Mouse (Mus musculus) liver, embryonic 14.5 days (tissue): ENCODE data around the gene Arhgef17. TPM values are rescaled to one million over a fixed set of nuclear protein-coding genes. Genes with fewer than 3 reads are reported as not detected.

Experiments
- ATAC-seq: fragments of 200-750 bp; cut with Nextera tagmentation; 2 replicates; pipeline ENCODE4 v1.8.0; 2017; ENCODE audit warnings: moderate number of reproducible peaks, mild to moderate bottlenecking, moderate library complexity; ENCODE audit not compliant: insufficient read depth
- DNase-seq, 3 experiments: peaks; one replicate each; pipeline ENCODE4 v3.0.0-alpha.2; 2012 to 2013; ENCODE audit warnings: low read depth in 3 of 3, low spot score in 3 of 3
- H3K27ac ChIP-seq: fragments of 300-500 bp; sonication (generic); 2 replicates; pipeline ENCODE4 v1.5.1; 2014; ENCODE audit warnings: moderate library complexity, mild to moderate bottlenecking, control low read depth, inconsistent platforms
- H3K27me3 ChIP-seq: fragments of 300-500 bp; sonication (generic); 2 replicates; pipeline ENCODE4 v1.6.1; 2014; ENCODE audit warnings: mild to moderate bottlenecking, low read length, moderate library complexity; ENCODE audit not compliant: control insufficient read depth, insufficient read depth
- H3K36me3 ChIP-seq: fragments of 300-500 bp; sonication (generic); replicated peaks from 2 replicates; pipeline ENCODE4 v1.6.1; 2014; ENCODE audit warnings: low read depth; ENCODE audit not compliant: control insufficient read depth, insufficient read depth
- H3K4me1 ChIP-seq, 2 experiments: fragments of 200-500 bp in 1 of 2; fragments of 300-500 bp in 1 of 2; sonication (generic) in 1 of 2; replicated peaks; 2 replicates each; pipeline ENCODE4 v1.6.1; 2012 to 2014; ENCODE audit warnings: antibody characterized with exemption in 1 of 2, inconsistent platforms in 1 of 2, low read length in 1 of 2; ENCODE audit not compliant: control insufficient read depth in 2 of 2, insufficient read depth in 2 of 2
- H3K4me2 ChIP-seq: fragments of 300-500 bp; sonication (generic); 2 replicates; pipeline ENCODE4 v1.6.1; 2014; ENCODE audit warnings: low read depth, mild to moderate bottlenecking, control low read depth, moderate library complexity
- H3K4me3 ChIP-seq, 2 experiments: fragments of 200-500 bp in 1 of 2; fragments of 300-500 bp in 1 of 2; sonication (generic) in 1 of 2; 2 replicates each; pipeline ENCODE4 v1.5.1; 2012 to 2014; ENCODE audit warnings: low read depth in 2 of 2, low read length in 2 of 2, mild to moderate bottlenecking in 2 of 2, control low read depth in 1 of 2, inconsistent platforms in 1 of 2, moderate library complexity in 1 of 2; ENCODE audit not compliant: insufficient read depth in 1 of 2
- H3K9ac ChIP-seq: fragments of 300-500 bp; sonication (generic); replicated peaks from 2 replicates; pipeline ENCODE4 v1.6.1; 2014; ENCODE audit warnings: mild to moderate bottlenecking, control low read depth, moderate library complexity
- H3K9me3 ChIP-seq: fragments of 300-500 bp; sonication (generic); 2 replicates; pipeline ENCODE4 v1.6.1; 2016; ENCODE audit warnings: low read length, mixed read lengths; ENCODE audit not compliant: control insufficient read depth
- CTCF ChIP-seq: IDR thresholded peaks from 2 replicates; pipeline ENCODE4 v1.5.1; 2016; ENCODE audit warnings: antibody characterized with exemption, low read depth, control low read depth
- EP300 ChIP-seq: IDR thresholded peaks from 2 replicates; pipeline ENCODE4 v1.6.1; 2016; ENCODE audit warnings: antibody characterized with exemption, low read depth
- WGBS: fragments of 180-500 bp; shearing (Covaris S2); extraction: QIAGEN DNeasy Blood & Tissue Kit; methylation state at CpG from one replicate; pipeline ENCODE4 v1.1.7; 2014; ENCODE audit not compliant: insufficient replicate concordance; 5-methylcytosine and 5-hydroxymethylcytosine counted together
- polyA plus RNA-seq, 2 experiments: library from polyadenylated mRNA; depleted of rRNA in 1 of 2; stranded (reverse) in 1 of 2; unstranded in 1 of 2; fragments of >200 nt; fragmentation: Nextera tagmentation in 1 of 2; extraction: Ambion mirVana in 1 of 2; gene quantifications; 2 replicates each; pipeline versions ENCODE4 v1.2.1 to v1.2.3; 2012 to 2014

The Arhgef17 gene
- polyA plus RNA-seq, 2 experiments, result 0.70 to 1.7 TPM

DNA sequence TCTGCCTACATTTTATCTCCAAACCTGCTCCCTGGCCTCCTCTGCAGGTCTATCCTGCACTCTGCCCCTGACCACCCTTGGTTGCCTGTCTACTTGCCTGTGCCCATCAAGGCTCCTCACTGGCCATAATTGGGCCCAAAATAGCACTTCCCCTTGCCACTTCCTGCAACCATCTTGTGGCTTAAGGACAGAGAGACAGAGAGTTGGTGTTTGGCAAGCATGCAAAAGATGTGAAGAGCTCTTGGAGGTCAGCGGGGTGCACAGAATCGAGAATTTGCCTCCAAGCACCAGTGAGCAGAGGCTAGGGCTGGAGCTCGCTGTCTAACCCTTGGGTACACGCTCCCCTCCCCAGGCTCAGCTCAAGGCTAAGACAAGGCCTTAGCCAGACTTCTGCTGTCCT, 63.4 kb downstream of the Arhgef17 start:
- DNase-seq (no peak), ATAC-seq (no peak)
- Histone ChIP-seq H3K9ac (no peak overlapping the region), H3K27ac (no peak overlapping the region), H3K4me2 (no peak overlapping the region), H3K9me3 (no peaks in the 10 kb centered on the region), H3K4me1 (peaks cover 3 to 8% of the 10 kb centered on the region in 2 experiments), H3K36me3 (no peaks in the 10 kb centered on the region), H3K4me3 (no peak overlapping the region), H3K27me3 (no peaks in the 10 kb centered on the region)
- WGBS, result 40% methylated on average over 4 of the region's 4 CpGs
- TF ChIP-seq EP300 (no peak), CTCF (0 out of 2 replicates have a peak, but pooled peaks have one; percentile 7)

GRCm38 (mm10) chr7:100867561-100867960, 64.3 kb downstream of the Arhgef17 start:
- no peaks in the 10 kb centered on the region for H3K36me3 ChIP-seq
- H3K9ac ChIP-seq, result no peak overlapping the region
- no peaks in the 10 kb centered on the region for H3K27me3 ChIP-seq
- H3K9me3 ChIP-seq, result no peaks in the 10 kb centered on the region
- ATAC-seq (no peak), DNase-seq (peak in 1 of 3 experiments; percentile 47)
- no peak overlapping the region for H3K4me2 ChIP-seq
- H3K4me1 ChIP-seq, result peaks cover 3 to 8% of the 10 kb centered on the region in 2 experiments
- H3K27ac ChIP-seq, result no peak overlapping the region
- TF ChIP-seq EP300 (no peak), CTCF (no peak)
- WGBS, result 31% methylated on average over 2 of the region's 2 CpGs
- H3K4me3 ChIP-seq, result no peak overlapping the region

- H3K4me1 ChIP-seq, result peaks cover 9 to 11% of the 10 kb centered on the region in 2 experiments
- H3K9me3 ChIP-seq, result no peaks in the 10 kb centered on the region
- H3K27me3 ChIP-seq, result no peaks in the 10 kb centered on the region
- H3K4me3 ChIP-seq, result no peak overlapping the region
- no peak overlapping the region for H3K9ac ChIP-seq
- H3K27ac ChIP-seq, result no peak overlapping the region
- DNase-seq (peak in 2 of 3 experiments; percentile 53 to 55), ATAC-seq (no peak)
- TF ChIP-seq EP300, result no peak
- TF ChIP-seq CTCF, result peak; percentile 86
- H3K36me3 ChIP-seq, result no peaks in the 10 kb centered on the region
- H3K4me2 ChIP-seq, result no peak overlapping the region
- 3% methylated on average over 3 of the region's 3 CpGs for WGBS
These were observed 65.2 kb downstream of the Arhgef17 start for GRCm38 (mm10) chr7:100866675-100867074.

GRCm38 (mm10) chr7:100862828-100863638, 68.9 kb downstream of the Arhgef17 start, which contains the start of gene Relt:
TSS of gene Relt (minus strand) at chr7:100863446.
- no peaks in the 10 kb centered on the region for H3K27me3 ChIP-seq
- peak within 1 kb of the TSS; percentile 89 for H3K4me2 ChIP-seq
- H3K27ac ChIP-seq, result peak within 1 kb of the TSS; percentile 82
- ATAC-seq, result peak; percentile 86
- no peaks in the 10 kb centered on the region for H3K9me3 ChIP-seq
- peak within 1 kb of the TSS; percentile 87 to 91 for H3K4me3 ChIP-seq
- H3K36me3 ChIP-seq, result peaks cover 14% of the 10 kb centered on the region
- peak; percentile 90 to 93 (median 91) for DNase-seq
- H3K9ac ChIP-seq, result peak within 1 kb of the TSS; percentile 97
- WGBS, result under 1% methylated on average over 91 of the region's 91 CpGs
- TF ChIP-seq EP300 (no peak), CTCF (peak; percentile 90)
- H3K4me1 ChIP-seq, result peaks cover 38 to 45% of the 10 kb centered on the region in 2 experiments

- peak overlapping the region; percentile 82 for H3K27ac ChIP-seq
- DNase-seq, result no peak
- peak; percentile 8 for ATAC-seq
- H3K27me3 ChIP-seq, result no peaks in the 10 kb centered on the region
- H3K36me3 ChIP-seq, result peaks cover 16% of the 10 kb centered on the region
- peak overlapping the region; percentile 87 to 91 for H3K4me3 ChIP-seq
- H3K4me1 ChIP-seq, result peaks cover 36 to 44% of the 10 kb centered on the region in 2 experiments
- no peak for TF ChIP-seq EP300
- no peak for TF ChIP-seq CTCF
- H3K4me2 ChIP-seq, result peak overlapping the region; percentile 89
- 1% methylated on average over 4 of the region's 4 CpGs for WGBS
- H3K9me3 ChIP-seq, result no peaks in the 10 kb centered on the region
- H3K9ac ChIP-seq, result peak overlapping the region; percentile 97
These were observed 69.6 kb downstream of the Arhgef17 start for GRCm38 (mm10) chr7:100862353-100862752.
